Mouse (Mus musculus): ENCODE results near the gene Arpp19.

- TF ChIP-seq CTCF (IDR thresholded peaks at IDR 0.05; ENCODE audit: control insufficient read depth, insufficient read depth, insufficient replicate concordance, low read depth, low read length), result no peak
- no peak; the same call in 1 of the 2 replicates for TF ChIP-seq POLR2A (IDR thresholded peaks at IDR 0.05; ENCODE audit: control insufficient read depth, low read depth, low read length)
Observed at GRCm38 (mm10) chr9:75004203-75004602, 33.2 kb upstream of the Arpp19 start.

All from testis, adult 2 months (tissue).